Comparison of ENCODE assay signal across 7 mouse cellular contexts in the genomic region with DNA sequence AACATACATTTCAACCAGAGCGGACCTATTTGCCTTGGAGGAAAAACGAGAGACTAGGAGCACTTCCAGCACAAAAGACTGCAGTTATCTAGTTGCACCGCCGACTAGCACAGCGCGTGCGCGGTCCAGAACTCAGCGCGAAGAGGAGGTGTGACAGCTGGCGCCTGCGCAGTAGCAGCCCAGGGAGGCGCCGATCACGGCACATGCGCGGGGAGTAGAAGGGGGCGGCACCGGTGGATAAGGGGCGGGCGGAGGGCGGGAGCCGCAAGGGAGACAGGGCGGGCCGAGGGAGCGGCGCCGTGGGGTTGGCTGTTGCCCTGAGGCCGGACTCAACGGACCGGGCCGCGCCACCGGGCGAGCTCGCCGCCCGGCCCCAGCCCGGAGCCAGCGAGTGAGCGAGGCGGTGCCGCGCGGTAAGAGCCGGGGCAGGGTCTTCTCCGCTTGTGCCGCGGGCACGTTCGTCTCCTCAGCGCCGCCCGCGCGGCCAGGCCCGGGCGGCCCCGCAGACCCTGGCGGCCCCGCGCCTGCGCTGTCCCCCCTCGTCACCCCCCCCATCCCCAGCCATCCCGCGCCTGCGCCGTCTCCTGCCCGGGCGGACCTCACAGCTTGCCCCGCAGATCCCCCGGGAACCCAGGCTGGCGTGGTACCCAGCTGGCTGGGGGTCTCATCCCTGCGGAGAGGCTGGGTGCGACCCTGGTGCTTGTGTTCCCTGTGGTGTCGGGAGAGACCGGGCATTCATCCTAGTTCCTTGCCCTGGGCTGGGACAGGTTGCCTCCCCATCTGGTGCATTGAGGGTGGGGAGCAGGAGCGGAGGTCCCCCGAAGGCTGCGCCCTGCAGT. TPM values are rescaled to one million over a fixed set of nuclear protein-coding genes. Genes with fewer than 3 reads are reported as not detected.
DNase-seq lines count a peak whose midpoint lies in the region; ATAC-seq lines count a peak whose summit lies in the region.

A gene (plus strand): TSS at position 267 of the 839 bp plus-strand sequence.

- peaks cover 13% of the 10 kb centered on the region for H3K4me1 ChIP-seq in embryonic facial prominence, embryonic 10.5 days
- H3K4me1 ChIP-seq in limb, embryonic 10.5 days, result peaks cover 11% of the 10 kb centered on the region
- peaks cover 17% of the 10 kb centered on the region for H3K4me1 ChIP-seq in midbrain, embryonic 13.5 days (replicated peaks)

- peak within 1 kb of the TSS; percentile 77 for H3K4me2 ChIP-seq in midbrain, embryonic 13.5 days (replicated peaks)

- ATAC-seq in granulocyte monocyte progenitor cell, adult 5-6 weeks (replicated peaks; ENCODE audit: poor library complexity, severe bottlenecking), result peak; percentile 98
- ATAC-seq in midbrain, embryonic 13.5 days, result peak; percentile 98

- H3K27me3 ChIP-seq in embryonic facial prominence, embryonic 10.5 days (replicated peaks; ENCODE audit: low read depth, poor library complexity, severe bottlenecking), result no peaks in the 10 kb centered on the region
- no peaks in the 10 kb centered on the region for H3K27me3 ChIP-seq in limb, embryonic 10.5 days (ENCODE audit: low read depth, poor library complexity, severe bottlenecking)
- no peaks in the 10 kb centered on the region for H3K27me3 ChIP-seq in midbrain, embryonic 13.5 days

- WGBS in embryonic facial prominence, embryonic 10.5 days, result under 1% methylated on average over 79 of the region's 80 CpGs
- under 1% methylated on average over 78 of the region's 80 CpGs for WGBS in limb, embryonic 10.5 days
- under 1% methylated on average over 68 of the region's 80 CpGs for WGBS in midbrain, embryonic 13.5 days

- H3K36me3 ChIP-seq in embryonic facial prominence, embryonic 10.5 days (replicated peaks), result no peaks in the 10 kb centered on the region
- H3K36me3 ChIP-seq in limb, embryonic 10.5 days, result no peaks in the 10 kb centered on the region
- no peaks in the 10 kb centered on the region for H3K36me3 ChIP-seq in midbrain, embryonic 13.5 days

- H3K4me3 ChIP-seq in embryonic facial prominence, embryonic 10.5 days, result peak within 1 kb of the TSS; percentile 92
- peak within 1 kb of the TSS; percentile 90 for H3K4me3 ChIP-seq in limb, embryonic 10.5 days
- peak within 1 kb of the TSS; percentile 86 for H3K4me3 ChIP-seq in midbrain, embryonic 13.5 days (replicated peaks)

- peak; percentile 98 for DNase-seq in adrenal gland, postnatal 10 days
- DNase-seq in embryonic facial prominence, embryonic 10.5 days (ENCODE audit: low spot score), result peak; percentile 99
- DNase-seq in kidney, adult 11 months, result peak; percentile 94
- DNase-seq in limb, embryonic 10.5 days (ENCODE audit: low spot score), result peak; percentile 99
- DNase-seq in spleen, adult 12 weeks (ENCODE audit: low spot score), result peak; percentile 89

- peak within 1 kb of the TSS; percentile 91 for H3K9ac ChIP-seq in midbrain, embryonic 13.5 days (replicated peaks)

- H3K9me3 ChIP-seq in embryonic facial prominence, embryonic 10.5 days, result no peaks in the 10 kb centered on the region
- no peaks in the 10 kb centered on the region for H3K9me3 ChIP-seq in limb, embryonic 10.5 days (replicated peaks)
- H3K9me3 ChIP-seq in midbrain, embryonic 13.5 days, result no peaks in the 10 kb centered on the region

- H3K27ac ChIP-seq in embryonic facial prominence, embryonic 10.5 days (replicated peaks), result peak within 1 kb of the TSS; percentile 99
- peak within 1 kb of the TSS; percentile 99 for H3K27ac ChIP-seq in limb, embryonic 10.5 days
- H3K27ac ChIP-seq in midbrain, embryonic 13.5 days, result peak within 1 kb of the TSS; percentile 99

RNA-seq across cellular contexts. Expression of the gene that starts here (rescaled TPM):
- total RNA-seq in adrenal gland, postnatal 10 days (2021), result 10 to 100 TPM; 43.4 to 49.3 TPM
- 41.9 and 43.3 TPM in 2 replicates for polyA plus RNA-seq in embryonic facial prominence, embryonic 10.5 days (2016; fragmentation: Nextera tagmentation; extraction: Ambion mirVana)
- total RNA-seq in granulocyte monocyte progenitor cell, adult 5-6 weeks (2014; fragmentation: Nextera tagmentation), result 23.6 and 25.4 TPM in 2 replicates
- 26.3 and 29.8 TPM in 2 replicates for total RNA-seq in granulocyte monocyte progenitor cell, adult 5-6 weeks (2017)
- polyA plus RNA-seq in limb, embryonic 10.5 days (2016; fragmentation: Nextera tagmentation; extraction: Ambion mirVana), result 33.5 and 41.9 TPM in 2 replicates
- polyA plus RNA-seq in midbrain, embryonic 13.5 days (2015; fragmentation: Nextera tagmentation; extraction: Ambion mirVana), result 36.7 and 38.7 TPM in 2 replicates

Comparison
In these comparisons a context has a peak if more than half of its experiments do, and no peak if none do; other contexts are left out.
1. Peak in every context shown above with its lines: DNase-seq, ATAC-seq, H3K4me3 ChIP-seq and H3K27ac ChIP-seq.